Mouse (Mus musculus) left cerebral cortex, postnatal 25 days (tissue): ENCODE data around the gene Rfx4. TPM values are rescaled to one million over a fixed set of nuclear protein-coding genes. Genes with fewer than 3 reads are reported as not detected.

Source experiments
- DNase-seq, 2 experiments: peaks; one replicate each; pipeline ENCODE4 v3.0.0; 2022; ENCODE audit warnings: low spot score in 2 of 2, mixed read lengths in 1 of 2
- intact Hi-C: fragments of 180-260 bp; cut with DNase I; formaldehyde crosslinking; loops from one replicate; pipeline ENCODE4 v1.15.1; 2025
- total RNA-seq, 2 experiments: library from RNA; stranded (reverse); gene quantifications; 2 replicates each; pipeline ENCODE4 v1.2.3; 2021

The Rfx4 gene
- total RNA-seq: 10 to 100 TPM; 11.4 to 12.3 TPM

DNA sequence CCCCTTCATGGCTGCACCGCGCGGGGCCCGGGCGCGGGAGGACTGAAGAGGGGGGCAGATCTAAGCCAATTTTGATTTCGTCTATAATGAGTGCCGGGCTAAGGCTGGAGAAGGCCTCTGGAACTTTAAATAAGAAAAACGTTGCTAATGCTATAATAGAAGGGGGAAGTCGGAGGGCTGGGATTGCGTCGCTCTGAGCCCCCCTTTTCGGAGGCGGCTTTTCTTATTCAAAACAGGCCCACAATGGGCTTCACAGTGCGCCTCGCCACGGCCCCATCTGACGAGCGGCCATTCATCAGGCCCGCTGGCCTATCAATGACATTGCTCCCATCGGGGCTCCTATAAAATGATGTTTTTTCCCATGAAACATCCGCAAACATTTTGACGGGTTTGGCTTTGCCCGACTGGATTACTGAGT, at the start of gene Rfx4:
Gene Rfx4 (plus strand): TSS at position 277 of the 418 bp plus-strand sequence.
- intact Hi-C loops: loop anchor here (5.0 kb wide), 1 partner anchor 97 kb away; no protein-coding TSS in a partner anchor
- no peak for DNase-seq

DNA sequence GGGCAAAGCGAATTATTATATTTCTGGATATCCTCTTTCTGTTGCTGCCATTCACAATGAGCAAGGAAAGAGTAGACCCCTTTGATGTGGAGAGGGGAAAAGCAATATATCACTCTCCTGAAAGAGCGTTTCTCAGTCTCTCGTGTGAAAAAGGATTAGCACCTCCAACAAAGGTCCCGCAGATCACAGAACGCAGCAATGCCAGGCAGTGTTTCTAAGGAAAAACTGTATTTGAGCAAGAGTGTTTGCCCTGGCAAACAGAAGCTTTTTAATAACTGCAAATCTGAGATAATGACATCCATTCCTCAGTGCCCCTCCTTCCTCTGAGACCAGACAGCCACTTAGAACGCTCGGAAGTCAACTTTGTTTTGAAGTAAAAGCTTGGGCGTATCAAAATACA, 49.3 kb upstream of the Rfx4 start:
- intact Hi-C loops: no loop called here
- no peak for DNase-seq

DNA sequence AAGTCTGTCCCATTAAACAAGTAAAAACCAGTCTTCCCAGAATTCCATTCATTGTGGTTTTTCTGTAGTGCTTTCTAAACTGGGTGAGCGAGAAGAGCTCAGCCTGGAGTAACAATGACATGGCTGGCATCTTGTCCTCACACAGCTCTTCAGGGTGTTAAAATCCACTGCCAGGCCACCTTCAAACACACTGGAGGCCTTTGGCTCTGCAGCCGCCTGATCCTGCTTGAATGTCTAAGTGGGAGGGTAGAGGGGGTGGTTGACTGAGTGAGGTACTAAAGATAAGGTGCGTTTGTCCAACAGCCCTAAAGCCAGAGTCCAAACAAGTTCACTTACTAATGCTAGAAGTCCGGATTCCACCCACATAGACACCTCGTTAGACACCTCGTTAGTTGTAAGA, 48.6 kb upstream of the Rfx4 start:
- intact Hi-C loops: no loop called here
- no peak for DNase-seq

DNA sequence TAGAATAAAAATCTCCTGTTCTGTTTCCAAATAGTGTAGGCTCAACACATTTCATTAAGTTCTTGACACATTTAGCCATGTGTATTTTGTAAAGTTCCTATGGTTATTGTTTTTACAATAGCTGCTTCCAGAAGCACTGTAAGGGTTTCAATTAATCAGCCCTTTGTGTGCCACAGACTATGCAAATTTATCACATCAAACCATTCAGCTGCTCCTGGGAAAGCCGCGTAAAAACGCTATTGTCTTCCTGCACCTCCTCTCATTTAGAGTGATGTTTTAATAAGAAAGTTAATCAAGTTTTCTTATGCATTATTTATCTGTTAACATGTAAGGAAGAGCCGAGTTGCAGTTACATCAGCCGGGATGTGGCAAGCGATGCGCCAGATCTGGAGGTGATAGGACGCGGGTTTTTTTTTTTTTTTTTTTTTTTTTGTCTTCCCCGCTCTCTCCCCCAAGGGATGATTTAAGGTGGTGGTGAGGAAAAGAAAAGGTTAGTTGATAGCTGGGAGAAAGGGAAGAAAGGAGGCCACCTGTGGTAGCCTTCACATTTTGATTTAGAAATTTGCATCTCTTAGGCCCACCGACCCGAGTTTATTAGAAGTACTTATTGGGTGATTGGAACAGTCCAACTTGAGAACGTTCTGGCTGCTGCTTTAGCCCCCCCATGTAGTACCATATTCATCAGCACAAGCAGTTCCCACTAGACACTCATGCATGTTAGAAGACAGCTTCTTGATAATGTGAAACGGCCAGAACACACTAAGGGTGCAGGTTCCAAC, 47.9 kb upstream of the Rfx4 start:
- no peak for DNase-seq
- intact Hi-C loops: no loop called here

DNA sequence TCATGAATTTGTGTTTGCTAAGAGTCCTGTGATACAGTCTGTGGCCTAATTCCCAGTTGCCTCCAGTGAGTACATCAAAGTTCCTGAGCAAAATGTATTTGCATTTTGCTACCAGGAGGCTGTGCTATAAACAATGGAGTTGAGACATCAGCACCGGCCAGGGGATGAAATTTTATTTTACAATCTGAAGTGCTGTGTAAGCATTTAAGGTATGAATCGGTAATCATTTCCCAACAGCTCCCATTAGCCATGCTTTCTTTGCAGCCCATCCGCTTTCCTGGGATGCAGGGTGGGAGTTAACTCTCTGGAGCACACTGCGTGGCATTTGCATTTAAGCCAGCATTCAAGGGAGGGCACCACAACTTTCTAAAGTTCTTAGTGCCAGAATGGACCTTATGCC, 45.7 kb upstream of the Rfx4 start:
- intact Hi-C loops: loop anchor here (5.0 to 10.0 kb wide), 2 partner anchors 275 to 337 kb away; no protein-coding TSS in a partner anchor

DNA sequence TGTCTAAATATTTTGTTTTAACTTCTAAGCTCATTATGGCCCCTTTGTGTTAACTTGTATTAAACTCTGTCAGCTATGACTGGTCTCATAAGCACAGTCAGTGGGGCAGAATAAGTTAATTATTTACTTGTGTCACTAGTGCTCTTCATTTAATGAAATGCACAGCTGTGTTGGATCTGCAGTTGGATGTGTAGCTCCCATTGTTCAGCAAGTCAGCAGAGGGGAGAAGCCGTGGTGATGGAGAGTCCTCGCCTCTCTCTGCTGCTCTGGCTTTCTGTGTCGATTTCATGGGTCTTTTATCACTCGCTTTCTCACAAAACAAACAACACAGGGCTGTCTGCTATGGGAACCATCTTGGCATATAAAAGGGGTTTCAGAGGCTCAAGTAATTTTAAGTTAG, 45.0 kb upstream of the Rfx4 start:
- intact Hi-C loops: loop anchor here (5.0 to 10.0 kb wide), 2 partner anchors 274 to 336 kb away; no protein-coding TSS in a partner anchor
- no peak for DNase-seq

More for the DNA sequence above, 45.7 kb upstream of the Rfx4 start:
- no peak for DNase-seq

DNA sequence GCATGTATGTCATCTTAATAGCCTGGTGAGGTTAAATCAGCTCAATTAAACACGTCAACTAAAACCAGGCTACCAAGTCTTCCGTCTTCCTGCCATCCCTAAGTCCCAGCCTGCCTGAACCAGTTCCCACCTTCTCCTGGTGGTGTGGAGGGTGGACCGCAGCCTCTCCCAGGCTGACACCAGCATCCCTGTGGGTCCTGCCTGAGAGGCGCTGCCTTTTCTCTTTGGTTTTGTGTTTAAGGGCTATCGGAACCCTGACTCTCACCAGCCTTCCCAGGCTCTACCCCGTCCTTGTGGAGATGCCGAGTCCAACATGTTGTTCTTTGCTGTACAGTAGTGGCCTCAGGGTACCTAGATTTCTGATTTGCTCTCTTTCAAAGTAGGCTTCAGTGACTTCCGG, 44.4 kb upstream of the Rfx4 start:
- intact Hi-C loops: loop anchor here (5.0 to 10.0 kb wide), 2 partner anchors 273 to 336 kb away; no protein-coding TSS in a partner anchor
- DNase-seq: no peak

DNA sequence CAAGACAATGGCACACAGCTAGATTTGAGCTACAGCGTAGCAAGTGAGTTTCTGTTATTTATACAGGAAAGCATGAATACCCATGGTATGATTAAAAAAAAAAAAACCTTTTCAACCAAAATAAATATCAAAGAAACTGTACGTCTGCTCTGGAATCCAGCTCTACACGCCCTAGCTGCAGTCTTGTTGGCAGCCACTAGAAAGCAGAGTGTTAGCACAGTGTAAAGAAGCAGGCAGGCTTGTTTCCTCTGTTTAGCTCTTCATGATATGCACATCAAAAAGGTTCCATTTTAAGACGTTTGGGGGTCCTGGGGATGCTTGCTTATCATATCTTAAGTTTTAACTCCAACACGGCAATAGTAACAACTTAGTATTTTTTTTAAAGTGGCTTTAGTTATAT, 43.9 kb upstream of the Rfx4 start:
- intact Hi-C loops: loop anchor here (5.0 to 10.0 kb wide), 2 partner anchors 273 to 335 kb away; no protein-coding TSS in a partner anchor
- DNase-seq: peak in 1 of 2 experiments; percentile 56

DNA sequence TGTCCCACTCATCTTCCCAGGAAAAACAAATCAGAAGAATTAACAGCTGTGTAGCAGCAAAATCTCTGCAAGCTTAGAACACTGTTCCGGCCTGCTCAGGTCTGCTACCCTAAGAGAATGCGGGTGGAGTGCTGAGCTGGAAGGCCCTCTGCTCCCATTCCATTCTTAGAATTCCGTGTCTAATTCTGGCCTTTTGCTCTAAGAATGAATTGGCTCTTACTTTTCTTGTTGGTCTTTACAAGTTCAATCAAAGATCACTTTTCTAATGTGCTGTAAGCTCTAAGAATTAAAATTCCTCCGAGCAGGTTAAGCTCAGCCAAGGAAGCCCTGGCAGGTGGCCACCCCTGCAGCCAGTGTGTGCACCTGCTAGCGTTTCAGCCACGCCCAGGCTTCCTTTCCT, 43.3 kb upstream of the Rfx4 start:
- DNase-seq: no peak
- intact Hi-C loops: loop anchor here (5.0 to 10.0 kb wide), 2 partner anchors 272 to 335 kb away; no protein-coding TSS in a partner anchor

DNA sequence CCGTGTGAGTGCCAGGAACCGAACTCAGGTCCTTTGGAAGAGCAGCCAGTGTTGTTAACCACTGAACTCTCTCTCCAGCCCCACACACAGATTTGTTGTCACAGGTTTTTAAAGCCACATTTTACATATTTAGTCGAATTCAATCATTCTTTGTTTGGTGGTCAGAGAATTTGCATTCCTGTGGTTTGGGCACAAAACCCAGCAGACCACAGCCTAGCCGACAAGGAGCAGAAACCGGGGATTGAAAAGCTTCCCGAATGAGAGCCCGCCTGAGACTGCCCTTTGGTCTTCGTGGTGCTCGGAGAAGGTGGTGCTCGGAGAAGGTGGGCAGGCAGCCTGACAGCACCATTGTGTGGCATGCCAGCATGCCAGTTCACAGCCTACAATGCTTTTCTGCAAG, 42.8 kb upstream of the Rfx4 start:
- intact Hi-C loops: loop anchor here (5.0 to 10.0 kb wide), 2 partner anchors 272 to 334 kb away; no protein-coding TSS in a partner anchor
- DNase-seq: no peak

DNA sequence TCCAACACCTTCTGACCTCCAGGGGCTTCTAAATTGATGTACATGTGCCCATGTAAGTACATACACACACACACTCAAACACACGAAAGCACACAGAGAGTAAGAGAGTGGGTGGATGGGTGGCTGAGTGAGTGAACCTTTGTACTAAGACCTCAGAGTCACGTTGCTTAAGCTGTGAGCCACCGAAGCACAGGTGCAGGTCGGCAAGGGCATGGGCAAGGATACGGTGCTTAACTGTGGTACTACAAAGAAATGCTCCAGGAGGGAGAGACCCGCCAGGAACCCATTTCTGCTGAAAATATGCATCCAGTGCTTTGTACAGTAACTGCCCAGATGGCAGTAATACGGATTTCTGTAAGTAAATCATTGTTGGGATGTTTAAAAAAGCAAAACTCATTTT, 40.2 kb upstream of the Rfx4 start:
- intact Hi-C loops: loop anchor here (10.0 kb wide), 1 partner anchor 269 kb away; no protein-coding TSS in a partner anchor
- DNase-seq: no peak

DNA sequence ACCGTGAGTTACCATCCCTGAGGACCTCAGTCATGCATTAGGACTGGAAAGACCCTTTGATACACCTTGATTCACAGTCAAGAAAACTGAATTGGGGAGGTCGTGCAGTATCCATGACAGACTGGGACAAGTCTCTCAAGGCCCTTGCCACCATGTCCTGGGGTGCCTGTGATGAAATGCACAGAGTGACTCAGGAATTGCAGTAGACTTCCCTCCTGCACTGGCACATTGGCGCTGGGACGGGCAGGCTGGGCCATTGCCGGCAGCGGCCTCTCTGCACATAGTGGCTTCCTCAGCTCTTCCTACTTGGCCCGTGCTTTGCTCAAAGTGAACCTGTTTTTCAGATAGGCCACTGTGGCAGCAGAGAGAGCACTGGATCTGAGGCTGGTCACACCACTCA, 39.3 kb upstream of the Rfx4 start:
- DNase-seq: no peak
- intact Hi-C loops: loop anchor here (10.0 kb wide), 1 partner anchor 268 kb away; no protein-coding TSS in a partner anchor

DNA sequence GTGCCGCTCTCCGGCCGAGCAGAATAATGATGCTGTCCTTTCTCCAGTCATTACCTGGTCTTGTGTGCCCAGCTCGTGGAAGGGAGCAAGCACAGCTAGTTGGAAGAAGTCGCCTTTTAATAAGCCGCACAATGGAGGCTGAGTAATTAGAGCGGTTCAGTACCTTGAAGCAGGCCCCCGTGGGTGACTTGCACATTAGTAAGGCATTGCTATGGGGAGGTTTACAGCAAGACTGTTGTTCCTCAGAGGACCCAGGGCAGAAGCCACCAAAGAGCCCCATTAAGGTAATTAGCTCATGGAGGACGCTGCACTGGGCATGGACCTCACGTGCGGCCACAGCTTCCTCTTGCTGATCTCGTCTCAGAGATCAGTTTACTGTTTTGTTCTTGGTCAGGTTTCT, 33.2 kb upstream of the Rfx4 start:
- DNase-seq: no peak
- intact Hi-C loops: no loop called here

DNA sequence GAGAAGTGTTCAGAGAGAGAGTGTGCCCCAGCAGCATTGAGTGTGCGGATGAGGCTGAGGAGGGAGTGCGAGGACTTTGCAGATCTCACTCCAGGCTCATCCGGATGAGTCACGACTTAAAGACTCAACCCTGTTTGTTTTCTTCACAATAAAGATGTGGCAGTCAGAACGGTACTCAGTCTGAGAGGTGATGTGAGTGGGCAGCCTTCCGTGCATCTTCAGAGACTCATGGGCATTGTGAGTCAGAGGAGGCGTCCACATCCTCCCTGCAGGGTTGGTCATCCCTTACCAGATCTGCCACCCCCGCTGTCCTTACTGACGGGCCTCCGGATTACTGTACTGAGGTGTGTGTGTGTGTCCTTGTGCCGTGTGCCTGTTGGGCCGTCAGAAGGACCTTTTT, 28.9 kb upstream of the Rfx4 start:
- DNase-seq: peak in 1 of 2 experiments; percentile 54
- intact Hi-C loops: no loop called here

DNA sequence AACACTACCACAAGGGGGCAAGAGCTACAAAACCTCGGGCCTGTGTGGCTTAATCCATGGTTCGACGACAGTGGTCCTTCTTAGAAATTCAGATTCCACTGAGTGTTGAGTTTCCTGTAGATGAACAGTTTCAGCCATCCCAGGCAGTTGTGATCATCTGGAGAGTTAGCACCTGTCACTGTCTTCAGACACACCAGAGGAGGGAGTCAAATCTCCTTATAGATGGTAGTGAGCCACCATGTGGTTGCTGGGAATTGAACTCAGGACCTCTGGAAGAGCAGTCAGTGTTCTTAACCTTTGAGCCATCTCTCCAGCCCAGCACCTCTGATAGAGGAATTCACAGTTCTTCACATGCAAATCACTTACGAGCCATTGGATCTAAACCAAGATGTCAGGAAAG, 28.1 kb upstream of the Rfx4 start:
- no peak for DNase-seq
- intact Hi-C loops: no loop called here

DNA sequence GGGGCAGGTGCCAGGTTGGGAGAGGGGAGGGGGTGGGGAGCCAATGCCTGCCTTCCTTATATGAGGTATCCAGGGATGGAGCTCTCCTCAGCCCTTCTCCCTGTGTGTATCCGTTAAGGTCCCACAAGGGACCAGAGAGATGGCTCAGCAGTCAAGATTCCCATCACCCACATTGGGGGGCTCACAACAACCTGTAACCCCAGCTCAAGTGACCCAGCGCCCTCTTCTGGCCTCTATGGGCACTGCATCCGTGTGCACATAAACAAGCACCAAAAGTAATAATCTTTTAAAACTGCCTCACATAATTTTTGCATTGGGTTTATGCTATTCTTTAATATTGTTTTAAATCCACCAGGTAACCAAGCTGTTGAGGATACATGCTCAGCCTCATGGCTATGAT, 25.8 kb upstream of the Rfx4 start:
- intact Hi-C loops: no loop called here
- no peak for DNase-seq

DNA sequence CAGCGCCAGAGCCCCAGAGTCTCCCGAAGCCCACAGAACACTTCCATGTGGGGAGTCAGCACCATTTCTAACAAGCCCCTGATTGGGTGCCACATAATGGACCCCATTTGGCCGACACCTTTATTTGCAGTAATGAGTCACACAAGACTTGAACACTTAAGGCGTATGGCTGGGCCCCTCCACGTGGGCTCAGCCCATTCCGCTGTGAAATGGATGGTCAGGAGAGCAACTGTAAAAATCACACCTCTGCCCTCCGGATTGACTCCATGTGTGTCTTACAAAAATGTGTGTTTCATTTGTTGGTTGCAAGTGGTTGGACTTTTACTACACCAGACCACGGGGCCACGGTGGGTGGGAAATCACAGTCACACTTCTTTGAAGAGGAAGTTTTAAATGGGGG, 24.9 kb upstream of the Rfx4 start:
- intact Hi-C loops: no loop called here
- DNase-seq: no peak

DNA sequence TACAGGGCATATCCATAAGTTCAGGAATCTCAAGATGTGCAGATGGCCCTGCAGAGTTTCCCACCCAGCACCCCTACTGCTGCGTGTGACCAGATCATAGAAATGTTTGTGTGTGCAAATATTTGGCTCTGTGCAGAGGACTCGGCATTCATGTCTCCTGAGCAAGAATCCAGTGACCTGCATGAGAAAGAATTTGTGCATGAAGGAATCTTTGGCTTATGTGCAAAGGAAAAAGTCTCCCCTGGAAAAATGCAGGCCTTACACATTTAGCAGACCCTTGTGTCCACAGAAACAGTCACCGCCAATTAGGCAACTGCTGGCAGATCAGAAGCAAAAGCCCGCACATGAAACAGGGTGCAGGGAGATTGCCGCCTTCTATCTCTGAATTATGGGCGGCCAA, 22.4 kb upstream of the Rfx4 start:
- intact Hi-C loops: no loop called here
- no peak for DNase-seq

DNA sequence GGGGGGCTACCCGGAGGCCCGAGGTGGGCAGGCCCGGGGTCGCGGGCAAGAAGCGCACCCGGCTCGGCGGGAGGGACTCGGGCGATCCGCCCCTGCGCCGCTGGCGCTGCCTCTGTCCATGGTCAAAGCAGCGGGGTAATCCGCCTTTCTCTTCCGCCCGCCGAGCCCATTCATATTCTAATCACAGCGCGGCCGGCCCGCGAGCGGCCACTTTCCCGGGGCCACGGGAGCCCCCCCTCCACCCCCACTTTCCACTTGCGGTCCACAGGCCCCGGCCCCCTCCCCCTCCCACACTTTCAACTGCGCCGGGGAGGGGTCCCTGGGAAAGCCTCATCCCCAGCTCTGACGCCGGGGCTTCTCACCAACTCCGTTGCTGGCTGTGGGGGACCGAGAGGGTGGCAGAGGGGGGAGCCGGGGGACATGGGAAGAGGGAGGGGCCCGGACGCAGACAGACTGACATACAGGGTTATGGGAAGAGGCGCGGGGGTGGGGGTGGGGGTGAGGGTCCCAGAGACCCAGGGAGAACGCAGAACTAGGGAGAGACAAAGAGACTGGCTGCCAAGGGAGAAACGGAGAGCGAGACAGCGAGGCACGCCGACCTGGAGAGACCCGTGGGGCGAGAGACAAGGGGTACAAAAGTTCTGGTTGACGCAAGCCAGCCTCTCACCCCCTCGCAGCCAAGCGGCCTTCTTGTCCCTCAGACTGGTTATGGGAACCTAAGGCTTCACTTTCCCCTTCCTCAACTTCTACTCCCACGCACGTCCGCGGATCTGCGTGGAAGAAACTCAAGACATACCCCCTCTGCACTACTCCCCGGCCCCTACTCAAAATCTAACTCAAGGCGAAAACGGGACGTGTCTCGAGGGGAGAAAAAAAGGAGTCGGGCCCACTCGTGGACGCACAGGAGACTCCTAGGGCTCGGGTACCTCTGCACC, 744 bp upstream of the Rfx4 start:
- no peak for DNase-seq
- intact Hi-C loops: loop anchor here (5.0 kb wide), 1 partner anchor 97 kb away; no protein-coding TSS in a partner anchor
